Mouse (Mus musculus): ENCODE results near the gene Rnf227. TPM values are rescaled to one million over a fixed set of nuclear protein-coding genes. Genes with fewer than 3 reads are reported as not detected.

Rnf227 gene
- polyA plus RNA-seq, 1 experiment, result not detected

- TF ChIP-seq GATA1 (IDR thresholded peaks at IDR 0.05; ENCODE audit: low read length), result no peak
These were observed 35.4 kb downstream of the Rnf227 start for GRCm38 (mm10) chr11:69375646-69376045.

DNA sequence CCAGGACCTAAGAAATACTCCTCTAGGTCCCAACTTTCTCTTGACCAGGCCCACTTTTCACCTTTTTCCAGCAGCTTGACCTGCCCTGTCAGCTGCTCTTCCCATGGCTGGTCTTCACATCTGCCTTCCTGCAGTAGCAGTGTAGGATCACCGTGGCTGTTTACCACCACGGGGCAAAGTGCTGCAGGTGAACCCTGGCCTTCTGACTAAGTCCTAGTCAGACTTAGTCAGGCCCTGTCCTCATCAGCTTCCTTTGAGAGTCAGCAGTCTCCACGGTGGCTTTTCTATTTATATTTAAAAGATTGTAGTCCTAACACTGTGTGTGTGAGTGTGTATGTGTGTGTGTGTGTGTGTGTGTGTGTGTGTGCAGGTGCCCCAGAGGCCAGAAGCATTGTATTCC is 37.5 kb downstream of the Rnf227 start:
- TF ChIP-seq GATA1 (IDR thresholded peaks at IDR 0.05; ENCODE audit: low read length), result no peak

DNA sequence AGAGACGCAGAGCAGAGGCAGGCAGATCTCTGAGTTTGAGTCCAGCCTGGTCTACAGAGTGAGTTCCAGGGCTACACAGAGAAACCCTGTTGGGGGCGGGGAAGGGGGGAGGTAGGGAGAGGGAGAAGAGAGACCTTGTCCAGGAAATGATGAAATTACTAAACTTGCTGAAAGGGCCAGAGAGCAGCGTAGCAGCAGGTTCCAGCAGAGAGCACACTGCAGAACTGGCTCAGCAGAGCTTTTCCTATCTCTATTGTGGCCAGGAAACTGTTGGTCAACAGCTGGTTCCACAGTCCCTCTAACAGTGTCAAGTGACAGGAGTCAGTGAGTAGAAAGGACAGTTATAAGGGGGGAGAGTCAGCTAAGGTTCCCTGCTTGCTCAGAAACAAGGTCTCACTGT is 39.3 kb downstream of the Rnf227 start:
- TF ChIP-seq GATA1 (IDR thresholded peaks at IDR 0.05; ENCODE audit: low read length), result no peak

GRCm38 (mm10) chr11:69381356-69381755 is 41.1 kb downstream of the Rnf227 start:
- no peak for TF ChIP-seq GATA1 (IDR thresholded peaks at IDR 0.05; ENCODE audit: low read length)

DNA sequence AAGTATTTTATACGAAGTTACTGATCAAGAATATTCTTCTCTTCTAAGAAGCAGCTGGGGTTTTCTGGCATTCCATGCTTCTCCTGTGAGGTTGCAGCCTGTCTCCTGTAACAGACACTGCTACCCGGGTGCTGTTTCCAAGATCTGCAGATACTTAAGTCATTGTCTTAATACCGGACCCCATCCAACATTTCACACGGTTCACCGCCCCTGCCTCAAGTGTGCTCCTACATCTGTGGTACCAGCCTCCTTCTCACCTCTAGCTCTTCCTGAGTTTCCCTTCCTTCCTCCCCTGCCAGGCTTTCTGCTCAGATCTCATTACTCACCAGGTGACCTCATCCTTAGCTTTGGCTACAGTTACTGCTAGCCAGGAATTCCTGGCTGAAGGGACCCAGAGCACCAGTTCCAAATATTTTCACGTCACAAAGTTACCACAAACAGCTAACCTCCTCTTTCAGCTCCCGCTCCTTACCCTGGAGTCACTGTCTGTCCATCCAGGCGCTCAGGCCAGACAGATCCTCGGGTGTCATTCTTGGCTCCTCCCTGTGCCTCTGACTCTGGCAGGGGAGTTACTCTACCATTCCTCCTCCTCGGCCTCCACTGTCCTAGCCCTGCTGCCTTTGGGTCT is 42.3 kb downstream of the Rnf227 start:
- TF ChIP-seq GATA1 (IDR thresholded peaks at IDR 0.05; ENCODE audit: low read length), result no peak

GRCm38 (mm10) chr11:69384979-69385378 is 44.7 kb downstream of the Rnf227 start:
- TF ChIP-seq GATA1 (IDR thresholded peaks at IDR 0.05; ENCODE audit: low read length), result no peak

DNA sequence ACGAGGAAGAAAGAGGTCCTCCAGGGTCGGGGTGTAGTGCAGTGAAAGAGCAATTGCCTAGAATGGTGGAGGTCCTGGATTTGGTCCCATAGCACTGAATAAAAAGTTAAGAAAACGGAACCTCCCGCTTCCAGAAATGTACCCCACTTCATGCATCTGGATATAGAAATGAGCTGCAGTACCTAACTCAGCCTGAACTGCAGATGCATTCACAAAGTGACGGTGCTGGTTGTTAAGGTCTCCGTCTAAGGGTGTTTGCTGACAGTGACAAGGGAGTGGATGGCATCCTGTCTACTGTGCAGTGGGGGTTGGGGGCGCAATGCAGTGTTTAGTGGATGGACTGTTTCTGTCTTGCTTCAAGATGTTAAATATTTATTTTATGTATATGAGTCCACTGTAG is 46.5 kb downstream of the Rnf227 start:
- no peak for TF ChIP-seq GATA1 (IDR thresholded peaks at IDR 0.05; ENCODE audit: low read length)

DNA sequence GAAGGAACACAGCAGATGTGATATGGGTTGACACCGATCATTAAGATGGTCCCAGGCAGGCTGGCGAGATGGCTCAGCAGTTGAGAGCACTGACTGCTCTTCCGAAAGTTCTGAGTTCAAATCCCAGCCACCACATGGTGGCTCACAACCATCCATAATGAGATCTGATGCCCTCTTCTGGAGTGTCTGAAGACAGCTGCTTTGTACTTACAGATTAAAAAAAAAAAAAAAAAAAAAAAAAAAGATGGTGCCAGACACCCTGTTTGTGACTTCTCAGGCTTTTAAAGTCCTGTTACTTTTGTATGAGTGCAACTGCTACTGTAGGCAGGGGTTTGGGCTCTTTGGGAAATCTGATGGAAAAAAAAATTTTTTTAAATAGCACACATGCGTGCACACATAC is 48.4 kb downstream of the Rnf227 start:
- TF ChIP-seq GATA1 (IDR thresholded peaks at IDR 0.05; ENCODE audit: low read length), result no peak

GRCm38 (mm10) chr11:69389531-69390399 is 49.5 kb downstream of the Rnf227 start:
- TF ChIP-seq GATA1 (IDR thresholded peaks at IDR 0.05; ENCODE audit: low read length), result no peak

DNA sequence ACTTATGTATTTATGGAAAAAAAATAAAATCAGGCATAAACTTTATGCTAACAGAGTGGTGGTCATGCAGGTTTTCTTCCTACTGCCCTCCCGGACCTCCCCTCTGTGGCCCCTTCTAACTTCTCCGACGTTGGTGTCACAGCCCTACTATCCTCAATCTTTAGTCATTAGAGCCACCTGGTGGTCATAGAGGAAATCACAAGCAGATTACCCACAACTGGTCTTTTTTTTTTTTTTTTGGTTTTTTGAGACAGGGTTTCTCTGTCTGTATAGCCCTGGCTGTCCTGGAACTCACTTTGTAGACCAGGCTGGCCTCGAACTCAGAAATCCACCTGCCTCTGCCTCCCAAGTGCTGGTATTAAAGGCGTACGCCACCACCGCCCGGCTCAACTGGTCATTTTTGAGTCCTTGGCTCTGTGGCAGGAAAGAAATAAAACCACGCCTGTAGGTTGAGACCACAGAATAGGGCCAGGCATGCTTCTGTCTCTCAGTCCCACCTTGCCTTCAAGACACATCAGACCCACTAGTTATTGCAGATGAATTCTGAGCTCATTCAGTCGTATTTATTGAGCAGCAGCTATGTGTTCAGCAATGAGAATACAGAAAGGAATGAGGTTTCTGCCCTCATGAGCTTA is 50.3 kb downstream of the Rnf227 start:
- TF ChIP-seq GATA1 (IDR thresholded peaks at IDR 0.05; ENCODE audit: low read length), result no peak

Other genes starting within 250 kb of the Rnf227 start
- gene Per1, start 245.2 kb upstream of the Rnf227 start, polyA plus RNA-seq (2012), result 25.0 and 26.2 TPM in 2 replicates
- gene Hes7, start 220.1 kb upstream of the Rnf227 start, polyA plus RNA-seq (2012), result 0.80 and 1.4 TPM in 2 replicates
- 0.09 and 0.10 TPM in 2 replicates for gene 9130213A22Rik, start 217.9 kb upstream of the Rnf227 start, polyA plus RNA-seq (2012)
- not detected in 2 replicates for gene Aloxe3, start 214.6 kb upstream of the Rnf227 start, polyA plus RNA-seq (2012)
- gene Alox12b, start 183.5 kb upstream of the Rnf227 start, polyA plus RNA-seq (2012), result not detected in 2 replicates
- gene Alox8, start 142.6 kb upstream of the Rnf227 start, polyA plus RNA-seq (2012), result not detected in 2 replicates
- gene Gucy2e, start 103.4 kb upstream of the Rnf227 start, polyA plus RNA-seq (2012), result not detected in 2 replicates
- 39.6 and 50.3 TPM in 2 replicates for gene Cntrob, start 16.7 kb upstream of the Rnf227 start, polyA plus RNA-seq (2012)
- 4.2 and 6.8 TPM in 2 replicates for gene Trappc1, start 16.5 kb upstream of the Rnf227 start, polyA plus RNA-seq (2012)
- gene Kcnab3, start 14.2 kb upstream of the Rnf227 start, polyA plus RNA-seq (2012), result 2.1 and 2.7 TPM in 2 replicates
- gene Chd3, start 28.9 kb downstream of the Rnf227 start, polyA plus RNA-seq (2012), result 279 and 331 TPM in 2 replicates
- 126 and 142 TPM in 2 replicates for gene Naa38, start 55.0 kb downstream of the Rnf227 start, polyA plus RNA-seq (2012)
- 7.4 and 7.5 TPM in 2 replicates for gene Cyb5d1, start 55.2 kb downstream of the Rnf227 start, polyA plus RNA-seq (2012)
- 2.3 and 3.6 TPM in 2 replicates for gene Tmem88, start 57.8 kb downstream of the Rnf227 start, polyA plus RNA-seq (2012)
- 59.3 and 72.1 TPM in 2 replicates for gene Kdm6b, start 73.2 kb downstream of the Rnf227 start, polyA plus RNA-seq (2012)
- 0.01 and 0.02 TPM in 2 replicates for gene Dnah2, start 208.6 kb downstream of the Rnf227 start, polyA plus RNA-seq (2012)
- 0.66 and 0.68 TPM in 2 replicates for gene Efnb3, start 219.7 kb downstream of the Rnf227 start, polyA plus RNA-seq (2012)
- 11.0 and 23.0 TPM in 2 replicates for gene Wrap53, start 239.8 kb downstream of the Rnf227 start, polyA plus RNA-seq (2012)
- gene Trp53, start 239.9 kb downstream of the Rnf227 start, polyA plus RNA-seq (2012), result 209 and 211 TPM in 2 replicates